Mouse (Mus musculus): Measurements from ENCODE around the gene H60b. TPM values are rescaled to one million over a fixed set of nuclear protein-coding genes. Genes with fewer than 3 reads are reported as not detected.

The H60b gene
- polyA plus RNA-seq, 1 experiment from 2014 or later = 0.39 TPM

Other genes with a start within 250 kb of the H60b start
- gene 4930444G20Rik, start 90.5 kb upstream of the H60b start, polyA plus RNA-seq (2014; fragmentation: Nextera tagmentation; extraction: Ambion mirVana) = not detected in 2 replicates
- 14.3 and 16.1 TPM in 2 replicates for gene E030030I06Rik, start 9.3 kb upstream of the H60b start, polyA plus RNA-seq (2014; fragmentation: Nextera tagmentation; extraction: Ambion mirVana)
- 5.4 and 6.7 TPM in 2 replicates for gene Raet1e, start within 50 bp of the H60b start, polyA plus RNA-seq (2014; fragmentation: Nextera tagmentation; extraction: Ambion mirVana)
- gene Raet1d, start 202.0 kb downstream of the H60b start, polyA plus RNA-seq (2014; fragmentation: Nextera tagmentation; extraction: Ambion mirVana) = 11.1 and 17.0 TPM in 2 replicates